Mouse (Mus musculus) limb, embryonic 13.5 days (tissue): ENCODE measurements at regions not wholly inside any gene's neighbourhood (a gene's known extent, or its start where the extent isn't known, plus 50 kb on each side); places are given as distances from the start of the nearest gene placed in this dataset.

Source experiments
- ATAC-seq: fragments of 200-750 bp; cut with Nextera tagmentation; 2 replicates; pipeline ENCODE4 v1.8.0; 2017; ENCODE audit warnings: low read depth, moderate number of reproducible peaks, moderate TSS enrichment; ENCODE audit not compliant: low FRiP score
- H3K27ac ChIP-seq: fragments of 300-500 bp; sonication (generic); 2 replicates; pipeline ENCODE4 v1.5.1; 2015; ENCODE audit warnings: inconsistent platforms, mild to moderate bottlenecking, moderate library complexity
- H3K27me3 ChIP-seq: fragments of 300-500 bp; sonication (generic); 2 replicates; pipeline ENCODE4 v1.6.1; 2015; ENCODE audit warnings: mild to moderate bottlenecking, inconsistent platforms
- H3K36me3 ChIP-seq: fragments of 300-500 bp; sonication (generic); 2 replicates; pipeline ENCODE4 v1.6.1; 2015; ENCODE audit warnings: inconsistent platforms, mild to moderate bottlenecking, moderate library complexity
- H3K4me1 ChIP-seq: fragments of 300-500 bp; sonication (generic); 2 replicates; pipeline ENCODE4 v1.6.1; 2015; ENCODE audit warnings: inconsistent platforms
- H3K4me2 ChIP-seq: fragments of 300-500 bp; sonication (generic); replicated peaks from 2 replicates; pipeline ENCODE4 v1.6.1; 2015; ENCODE audit warnings: inconsistent platforms, mild to moderate bottlenecking, moderate library complexity
- H3K4me3 ChIP-seq: fragments of 300-500 bp; sonication (generic); 2 replicates; pipeline ENCODE4 v1.5.1; 2015; ENCODE audit warnings: moderate library complexity, mild to moderate bottlenecking, inconsistent platforms
- H3K9ac ChIP-seq: fragments of 300-500 bp; sonication (generic); 2 replicates; pipeline ENCODE4 v1.6.1; 2015; ENCODE audit warnings: mild to moderate bottlenecking, inconsistent platforms
- H3K9me3 ChIP-seq: fragments of 300-500 bp; sonication (generic); 2 replicates; pipeline ENCODE4 v1.6.1; 2016; ENCODE audit warnings: inconsistent platforms
- WGBS: fragments of 180-500 bp; shearing (Covaris S2); methylation state at CpG from one replicate; pipeline ENCODE4 v1.1.7; 2015; 5-methylcytosine and 5-hydroxymethylcytosine counted together

GRCm38 (mm10) chr17:7656503-7656902 lies 170.6 kb downstream of the Fndc1 start:
- Histone ChIP-seq H3K9ac (no peak overlapping the region), H3K4me3 (no peak overlapping the region), H3K4me2 (no peak overlapping the region), H3K9me3 (no peaks in the 10 kb centered on the region), H3K27me3 (no peaks in the 10 kb centered on the region), H3K27ac (no peak overlapping the region), H3K4me1 (peaks cover 5% of the 10 kb centered on the region; the same call in 1 of the 2 replicates), H3K36me3 (no peaks in the 10 kb centered on the region)
- 70% methylated on average over 1 of the region's 1 CpGs for WGBS
- no peak for ATAC-seq

DNA sequence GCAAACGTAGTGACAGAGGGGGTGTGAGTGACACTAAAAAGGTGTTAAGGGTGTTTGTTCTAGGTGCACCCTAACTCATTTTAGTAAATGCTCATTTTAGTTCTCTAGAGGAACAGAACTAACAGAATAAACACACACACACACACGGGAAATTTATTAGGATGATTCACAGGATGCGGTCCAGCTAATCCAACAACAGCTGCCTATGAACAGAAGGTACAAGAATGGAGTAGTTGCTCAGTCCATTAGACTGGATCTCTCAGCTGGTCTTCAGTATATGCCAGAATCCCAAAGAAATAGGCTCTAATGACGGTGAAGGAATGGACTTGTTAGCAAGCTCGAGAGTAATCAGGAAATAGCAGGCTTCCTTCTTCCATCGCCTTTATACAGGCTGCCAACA lies 171.1 kb downstream of the Fndc1 start:
- no peak overlapping the region for H3K27ac ChIP-seq

DNA sequence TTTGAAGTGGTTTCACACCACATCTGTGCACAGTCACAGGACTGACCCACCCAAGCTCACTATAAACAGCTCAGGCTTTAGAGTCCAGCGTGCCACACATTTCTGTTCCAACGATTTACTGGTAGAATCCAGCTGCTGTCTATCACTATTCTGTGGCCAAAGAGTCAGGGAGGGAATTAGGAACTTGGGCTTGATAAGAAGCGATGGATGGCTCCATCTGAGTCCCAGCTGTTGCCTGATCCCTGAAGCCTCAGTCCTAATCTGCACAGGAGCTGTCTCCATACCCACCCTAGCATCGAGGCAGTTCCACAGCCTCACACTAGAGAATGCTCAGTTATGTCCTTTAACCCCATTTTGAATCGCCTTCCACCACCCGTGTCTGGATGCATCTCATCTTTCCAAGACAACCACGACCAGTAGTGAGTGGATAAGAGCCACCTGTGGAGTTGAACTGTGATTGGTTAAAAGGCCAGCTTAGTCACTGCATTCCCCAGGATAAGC lies 173.0 kb downstream of the Fndc1 start:
- peaks cover 5% of the 10 kb centered on the region; the same call in 1 of the 2 replicates for H3K4me1 ChIP-seq
- 60% methylated on average over 7 of the region's 7 CpGs for WGBS
- ATAC-seq = no peak

More for the DNA sequence above, 171.1 kb downstream of the Fndc1 start:
- Histone ChIP-seq H3K36me3 (no peaks in the 10 kb centered on the region), H3K9ac (no peak overlapping the region), H3K4me2 (no peak overlapping the region), H3K4me1 (peaks cover 5% of the 10 kb centered on the region; the same call in 1 of the 2 replicates), H3K9me3 (no peaks in the 10 kb centered on the region), H3K4me3 (no peak overlapping the region), H3K27me3 (no peaks in the 10 kb centered on the region)
- ATAC-seq = no peak
- 85% methylated on average over 6 of the region's 6 CpGs for WGBS

GRCm38 (mm10) chr17:7652037-7652436 lies 175.1 kb downstream of the Fndc1 start:
- Histone ChIP-seq H3K9ac (no peak overlapping the region), H3K4me2 (no peak overlapping the region), H3K4me1 (peaks cover 5% of the 10 kb centered on the region; the same call in 1 of the 2 replicates), H3K27me3 (no peaks in the 10 kb centered on the region), H3K9me3 (peaks cover 7% of the 10 kb centered on the region; the same call in 1 of the 2 replicates), H3K4me3 (no peak overlapping the region), H3K27ac (no peak overlapping the region), H3K36me3 (no peaks in the 10 kb centered on the region)
- ATAC-seq = no peak
- WGBS = 100% methylated on average over 1 of the region's 1 CpGs

More for the DNA sequence above, 173.0 kb downstream of the Fndc1 start:
- Histone ChIP-seq H3K36me3 (no peaks in the 10 kb centered on the region), H3K27me3 (no peaks in the 10 kb centered on the region), H3K9me3 (no peaks in the 10 kb centered on the region), H3K27ac (no peak overlapping the region), H3K4me2 (no peak overlapping the region), H3K4me3 (no peak overlapping the region), H3K9ac (no peak overlapping the region)

DNA sequence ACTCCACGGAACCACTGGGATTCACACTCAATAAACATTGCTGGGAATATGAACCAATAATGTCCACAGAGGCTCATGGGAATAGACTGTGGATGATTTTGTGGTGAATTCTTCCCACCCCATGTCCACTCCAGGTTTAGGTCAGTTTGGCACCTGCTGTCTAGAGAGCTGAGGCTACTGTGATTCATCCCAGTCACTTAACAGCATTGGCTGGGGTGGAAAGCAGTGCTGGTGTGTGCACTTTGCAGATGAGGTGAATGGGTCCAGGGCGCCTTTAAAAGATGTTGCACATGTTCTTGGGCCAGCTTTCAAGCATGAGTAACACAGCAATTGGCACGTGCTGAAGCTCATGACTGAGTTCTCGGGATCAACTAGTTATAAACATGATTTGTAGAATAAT lies 176.7 kb downstream of the Fndc1 start:
- Histone ChIP-seq H3K27ac (no peak overlapping the region), H3K9ac (no peak overlapping the region), H3K4me3 (no peak overlapping the region), H3K27me3 (peaks cover under 1% of the 10 kb centered on the region; the same call in 1 of the 2 replicates), H3K36me3 (no peaks in the 10 kb centered on the region), H3K4me1 (peaks cover 5% of the 10 kb centered on the region; the same call in 1 of the 2 replicates), H3K4me2 (no peak overlapping the region), H3K9me3 (peaks cover 7% of the 10 kb centered on the region; the same call in 1 of the 2 replicates)
- no peak for ATAC-seq
- WGBS = 78% methylated on average over 4 of the region's 4 CpGs

- Histone ChIP-seq H3K9me3 (peaks cover 7% of the 10 kb centered on the region; the same call in 1 of the 2 replicates), H3K36me3 (no peaks in the 10 kb centered on the region), H3K9ac (no peak overlapping the region), H3K27ac (no peak overlapping the region), H3K4me1 (peaks cover 11% of the 10 kb centered on the region), H3K4me3 (no peak overlapping the region), H3K27me3 (peaks cover 22% of the 10 kb centered on the region), H3K4me2 (no peak overlapping the region)
- no peak for ATAC-seq
- WGBS = 70% methylated on average over 9 of the region's 9 CpGs
Observed at GRCm38 (mm10) chr17:7644857-7645481, 182.1 kb downstream of the Fndc1 start.

GRCm38 (mm10) chr17:7643640-7644039 lies 183.5 kb downstream of the Fndc1 start:
- H3K4me3 ChIP-seq = no peak overlapping the region
- H3K9me3 ChIP-seq = peaks cover 7% of the 10 kb centered on the region; the same call in 1 of the 2 replicates
- no peak for ATAC-seq
- H3K4me1 ChIP-seq = peaks cover 11% of the 10 kb centered on the region
- H3K9ac ChIP-seq = no peak overlapping the region
- H3K27me3 ChIP-seq = peaks cover 26% of the 10 kb centered on the region
- no peak overlapping the region for H3K4me2 ChIP-seq
- H3K36me3 ChIP-seq = no peaks in the 10 kb centered on the region
- H3K27ac ChIP-seq = no peak overlapping the region
- WGBS = 90% methylated on average over 4 of the region's 4 CpGs

- WGBS = 34% methylated on average over 3 of the region's 3 CpGs
- H3K27ac ChIP-seq = no peak overlapping the region
- no peaks in the 10 kb centered on the region for H3K36me3 ChIP-seq
- no peak overlapping the region for H3K9ac ChIP-seq
- peak; percentile 67 for ATAC-seq
- no peak overlapping the region for H3K4me2 ChIP-seq
- peaks cover under 1% of the 10 kb centered on the region; the same call in 1 of the 2 replicates for H3K9me3 ChIP-seq
- H3K4me1 ChIP-seq = peaks cover 11% of the 10 kb centered on the region
- peaks cover 26% of the 10 kb centered on the region for H3K27me3 ChIP-seq
- H3K4me3 ChIP-seq = no peak overlapping the region
Observed at GRCm38 (mm10) chr17:7642442-7642887, 184.6 kb downstream of the Fndc1 start.

GRCm38 (mm10) chr17:7634291-7634664 lies 192.8 kb downstream of the Fndc1 start:
- H3K36me3 ChIP-seq = no peaks in the 10 kb centered on the region
- 0 out of 2 replicates have a peak, but pooled peaks cover 10% of the 10 kb centered on the region for H3K9me3 ChIP-seq
- no peak overlapping the region for H3K4me3 ChIP-seq
- 0 out of 2 replicates have a peak, but pooled peaks cover under 1% of the 10 kb centered on the region for H3K27me3 ChIP-seq
- H3K9ac ChIP-seq = no peak overlapping the region
- H3K27ac ChIP-seq = no peak overlapping the region
- 67% methylated on average over 5 of the region's 5 CpGs for WGBS
- H3K4me1 ChIP-seq = 0 out of 2 replicates have a peak, but pooled peaks cover 7% of the 10 kb centered on the region
- H3K4me2 ChIP-seq = no peak overlapping the region
- ATAC-seq = no peak

DNA sequence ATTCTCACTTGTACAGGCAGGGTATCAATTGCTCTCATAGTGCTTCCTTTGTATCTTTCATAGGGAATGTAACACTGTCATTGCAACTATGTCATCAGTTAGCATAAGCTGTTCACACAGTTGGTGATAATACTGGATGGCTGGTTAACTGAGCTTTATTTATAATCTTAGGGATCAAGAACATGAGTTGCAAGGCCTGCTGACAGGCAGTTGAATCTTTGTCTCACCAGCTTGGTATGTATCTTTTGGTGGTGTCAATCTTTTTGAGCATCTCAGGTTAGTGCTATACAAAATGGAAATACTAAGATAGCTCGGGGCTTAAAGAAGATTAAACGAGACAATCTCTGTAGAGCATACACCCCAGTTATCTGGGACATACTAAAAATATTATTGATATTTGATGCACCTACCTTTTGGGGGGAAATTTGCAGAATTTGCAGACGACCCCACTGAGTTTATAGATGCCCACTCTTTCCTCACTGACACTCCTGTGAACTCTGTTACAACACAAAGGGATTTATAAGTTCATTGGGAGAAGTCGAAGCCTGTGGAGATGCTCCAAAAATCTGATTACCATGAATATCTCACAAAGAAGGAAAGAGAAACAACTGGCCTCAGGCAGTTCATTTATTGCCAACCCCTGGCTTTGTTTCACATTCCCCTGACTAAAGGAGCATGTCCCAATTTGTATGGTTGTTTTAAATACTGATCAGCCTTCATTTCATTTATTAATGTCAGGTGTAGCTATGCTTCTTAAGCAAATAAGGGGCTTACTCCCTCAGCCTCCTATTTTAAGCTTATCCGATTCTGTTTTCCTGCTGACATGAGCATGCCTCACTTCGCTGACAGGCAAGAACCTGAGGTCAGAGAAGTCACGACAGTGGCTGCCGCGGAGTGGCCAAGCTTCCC lies 193.5 kb downstream of the Fndc1 start:
- Histone ChIP-seq H3K36me3 (no peaks in the 10 kb centered on the region), H3K4me2 (no peak overlapping the region), H3K9me3 (0 out of 2 replicates have a peak, but pooled peaks cover 10% of the 10 kb centered on the region), H3K9ac (no peak overlapping the region), H3K4me3 (no peak overlapping the region), H3K27ac (no peak overlapping the region), H3K4me1 (0 out of 2 replicates have a peak, but pooled peaks cover 7% of the 10 kb centered on the region), H3K27me3 (no peaks in the 10 kb centered on the region)
- 68% methylated on average over 9 of the region's 9 CpGs for WGBS
- ATAC-seq = no peak

DNA sequence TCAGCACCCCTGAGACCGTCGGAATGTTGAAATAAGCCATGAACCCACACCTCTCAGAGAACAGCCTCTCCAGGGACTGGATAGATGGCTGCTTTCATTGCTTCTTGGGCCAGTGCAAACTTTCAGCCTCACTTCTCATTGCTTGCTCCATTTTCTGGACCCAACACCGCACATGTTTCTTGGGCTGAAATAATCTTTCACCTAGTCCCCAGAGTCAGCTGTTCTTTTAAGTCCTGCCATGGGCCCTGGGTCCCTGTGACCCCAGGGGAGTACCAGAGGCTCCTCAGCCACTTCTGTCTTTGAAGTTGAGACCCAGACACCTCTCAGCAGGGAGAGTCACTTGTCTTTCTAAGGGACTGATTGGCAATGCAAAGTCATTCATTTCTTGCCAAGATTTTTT lies 201.4 kb downstream of the Fndc1 start:
- 73% methylated on average over 3 of the region's 3 CpGs for WGBS
- H3K9ac ChIP-seq = no peak overlapping the region
- 0 out of 2 replicates have a peak, but pooled peaks cover 7% of the 10 kb centered on the region for H3K4me1 ChIP-seq
- ATAC-seq = no peak
- no peak overlapping the region for H3K4me3 ChIP-seq
- H3K27ac ChIP-seq = no peak overlapping the region
- 0 out of 2 replicates have a peak, but pooled peaks cover 4% of the 10 kb centered on the region for H3K9me3 ChIP-seq
- H3K4me2 ChIP-seq = no peak overlapping the region
- no peaks in the 10 kb centered on the region for H3K27me3 ChIP-seq
- H3K36me3 ChIP-seq = no peaks in the 10 kb centered on the region

- 81% methylated on average over 3 of the region's 3 CpGs for WGBS
Observed at GRCm38 (mm10) chr17:7623392-7623791, 203.7 kb downstream of the Fndc1 start.

More at GRCm38 (mm10) chr17:7623392-7623791, 203.7 kb downstream of the Fndc1 start:
- Histone ChIP-seq H3K36me3 (no peaks in the 10 kb centered on the region), H3K4me2 (no peak overlapping the region), H3K27me3 (no peaks in the 10 kb centered on the region), H3K4me1 (0 out of 2 replicates have a peak, but pooled peaks cover 7% of the 10 kb centered on the region), H3K9me3 (no peaks in the 10 kb centered on the region), H3K4me3 (no peak overlapping the region), H3K9ac (no peak overlapping the region), H3K27ac (no peak overlapping the region)
- no peak for ATAC-seq
